Mouse (Mus musculus): ENCODE results near the gene Cdc25a. TPM values are rescaled to one million over a fixed set of nuclear protein-coding genes. Genes with fewer than 3 reads are reported as not detected.
A peak's percentile ranks its signal among the peaks of the same experiment; 100 is the strongest.

The Cdc25a gene
- polyA plus RNA-seq, 1 experiment: 6.1 TPM

DNA sequence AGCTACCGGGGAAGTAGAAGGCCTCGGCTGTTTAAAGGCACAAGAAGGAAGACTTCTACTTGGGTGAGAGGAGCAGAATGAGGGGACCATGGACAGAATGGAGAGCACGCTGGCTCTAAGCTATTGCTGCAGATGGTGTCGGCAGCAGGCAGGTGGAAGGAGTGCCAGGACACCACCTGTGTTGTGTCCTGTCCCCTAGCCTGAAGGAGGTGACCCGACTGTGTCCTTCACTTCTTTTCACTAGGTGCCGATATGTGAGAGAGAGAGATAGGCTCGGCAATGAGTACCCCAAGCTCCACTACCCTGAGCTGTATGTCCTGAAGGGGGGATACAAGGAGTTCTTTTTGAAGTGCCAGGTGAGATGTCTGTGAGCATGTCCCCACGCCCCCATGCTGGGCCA, 16.1 kb downstream of the Cdc25a start:
- no peak for TF ChIP-seq MYOD1 (IDR thresholded peaks at IDR 0.05; ENCODE audit: control insufficient read depth in 1 of 3, insufficient read length in 2 of 3, low read depth in 2 of 3)
- TF ChIP-seq SRF (IDR thresholded peaks at IDR 0.05; ENCODE audit: control insufficient read depth, insufficient read length, low read depth): no peak
- no peak for TF ChIP-seq TCF12 (IDR thresholded peaks at IDR 0.05; ENCODE audit: insufficient read depth, poor library complexity, severe bottlenecking)
- TF ChIP-seq TCF3 (IDR thresholded peaks at IDR 0.05; ENCODE audit: insufficient read length, low read depth): no peak
- TF ChIP-seq E2F4 (IDR thresholded peaks at IDR 0.05; ENCODE audit: insufficient read depth): no peak
- TF ChIP-seq USF1 (IDR thresholded peaks at IDR 0.05; ENCODE audit: low read depth): no peak
- TF ChIP-seq POLR2A (IDR thresholded peaks at IDR 0.05; ENCODE audit: insufficient read length, low read depth): no peak
- no peak for TF ChIP-seq MAX (IDR thresholded peaks at IDR 0.05; ENCODE audit: low read depth)
- no peak for TF ChIP-seq POLR2AphosphoS2 (IDR thresholded peaks at IDR 0.05; ENCODE audit: insufficient read length, low read depth)
- no peak for TF ChIP-seq MYOG (IDR thresholded peaks at IDR 0.05; ENCODE audit: control insufficient read depth in 1 of 3, insufficient read depth in 1 of 3, insufficient read length in 2 of 3, low read depth in 2 of 3)
- no peak for TF ChIP-seq REST (IDR thresholded peaks at IDR 0.05; ENCODE audit: insufficient read depth, insufficient read length)
- TF ChIP-seq CEBPB (IDR thresholded peaks at IDR 0.05; ENCODE audit: insufficient read depth, poor library complexity, severe bottlenecking): no peak
- H3K4me2 ChIP-seq (ENCODE audit: low read depth): no peak overlapping the region
- no peaks in the 10 kb centered on the region for H3K27me3 ChIP-seq (ENCODE audit: control insufficient read depth, insufficient read depth, insufficient read length)
- H3K79me2 ChIP-seq (ENCODE audit: control insufficient read depth, insufficient read depth): no peaks in the 10 kb centered on the region
- H3K36me3 ChIP-seq (ENCODE audit: control insufficient read depth, insufficient read depth): peaks cover 53% of the 10 kb centered on the region
- no peak overlapping the region for H3ac ChIP-seq (ENCODE audit: control insufficient read depth, insufficient read length)
- no peak overlapping the region for H3K4me3 ChIP-seq

- H3K36me3 ChIP-seq (ENCODE audit: control insufficient read depth, insufficient read depth): peaks cover 51% of the 10 kb centered on the region
Measured at GRCm38 (mm10) chr9:109892651-109893250, 17.4 kb downstream of the Cdc25a start.

GRCm38 (mm10) chr9:109894413-109895090, 19.2 kb downstream of the Cdc25a start:
- H3K79me2 ChIP-seq (ENCODE audit: control insufficient read depth, insufficient read depth): no peaks in the 10 kb centered on the region
- no peak overlapping the region for H3ac ChIP-seq (ENCODE audit: control insufficient read depth, insufficient read length)
- H3K27me3 ChIP-seq (ENCODE audit: control insufficient read depth, insufficient read depth, insufficient read length): no peaks in the 10 kb centered on the region
- H3K4me3 ChIP-seq: no peak overlapping the region
- TF ChIP-seq POLR2AphosphoS2 (IDR thresholded peaks at IDR 0.05; ENCODE audit: insufficient read length, low read depth) (peak; percentile 46), MYOD1 (IDR thresholded peaks at IDR 0.05; ENCODE audit: control insufficient read depth in 1 of 3, insufficient read length in 2 of 3, low read depth in 2 of 3) (no peak)
- H3K4me2 ChIP-seq (ENCODE audit: low read depth): peak overlapping the region; percentile 44
- H3K36me3 ChIP-seq (ENCODE audit: control insufficient read depth, insufficient read depth): peaks cover 34% of the 10 kb centered on the region

More at GRCm38 (mm10) chr9:109892651-109893250, 17.4 kb downstream of the Cdc25a start:
- no peak overlapping the region for H3K4me2 ChIP-seq (ENCODE audit: low read depth)
- H3ac ChIP-seq (ENCODE audit: control insufficient read depth, insufficient read length): no peak overlapping the region
- no peaks in the 10 kb centered on the region for H3K79me2 ChIP-seq (ENCODE audit: control insufficient read depth, insufficient read depth)
- no peak overlapping the region for H3K4me3 ChIP-seq
- no peaks in the 10 kb centered on the region for H3K27me3 ChIP-seq (ENCODE audit: control insufficient read depth, insufficient read depth, insufficient read length)
- TF ChIP-seq POLR2AphosphoS2 (IDR thresholded peaks at IDR 0.05; ENCODE audit: insufficient read length, low read depth) (no peak), MAX (IDR thresholded peaks at IDR 0.05; ENCODE audit: low read depth) (no peak), POLR2A (IDR thresholded peaks at IDR 0.05; ENCODE audit: insufficient read length, low read depth) (no peak), MYOD1 (IDR thresholded peaks at IDR 0.05; ENCODE audit: control insufficient read depth in 1 of 3, insufficient read length in 2 of 3, low read depth in 2 of 3) (no peak), USF1 (IDR thresholded peaks at IDR 0.05; ENCODE audit: low read depth) (no peak)

DNA sequence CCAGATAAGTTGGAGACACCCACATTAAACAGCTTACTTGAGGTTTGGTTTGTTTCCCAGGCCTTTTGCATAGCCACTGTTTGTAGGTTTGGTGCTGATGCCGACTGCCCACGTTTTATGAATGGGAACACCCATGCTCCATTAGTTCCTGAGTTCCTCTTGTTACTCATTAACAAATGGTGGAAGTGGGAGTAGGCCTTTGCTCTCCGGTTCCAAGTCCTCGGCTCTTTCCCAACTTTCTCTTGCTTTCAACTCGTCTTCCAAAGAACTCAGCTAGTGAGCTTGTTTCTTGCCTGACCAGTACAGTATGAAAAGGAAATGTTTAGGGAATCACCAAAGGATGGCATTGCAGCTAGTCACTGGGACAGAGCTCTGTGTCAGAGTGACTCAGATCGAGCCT, 20.2 kb downstream of the Cdc25a start:
- H3K4me2 ChIP-seq (ENCODE audit: low read depth): no peak overlapping the region
- no peak overlapping the region for H3K4me3 ChIP-seq
- no peak overlapping the region for H3ac ChIP-seq (ENCODE audit: control insufficient read depth, insufficient read length)
- no peak for TF ChIP-seq CEBPB (IDR thresholded peaks at IDR 0.05; ENCODE audit: insufficient read depth, poor library complexity, severe bottlenecking)
- TF ChIP-seq MYOG (IDR thresholded peaks at IDR 0.05; ENCODE audit: control insufficient read depth in 1 of 3, insufficient read depth in 1 of 3, insufficient read length in 2 of 3, low read depth in 2 of 3): no peak
- TF ChIP-seq POLR2AphosphoS2 (IDR thresholded peaks at IDR 0.05; ENCODE audit: insufficient read length, low read depth): no peak
- H3K79me2 ChIP-seq (ENCODE audit: control insufficient read depth, insufficient read depth): no peaks in the 10 kb centered on the region
- H3K36me3 ChIP-seq (ENCODE audit: control insufficient read depth, insufficient read depth): peaks cover 23% of the 10 kb centered on the region
- no peaks in the 10 kb centered on the region for H3K27me3 ChIP-seq (ENCODE audit: control insufficient read depth, insufficient read depth, insufficient read length)

- Histone ChIP-seq H3K36me3 (ENCODE audit: control insufficient read depth, insufficient read depth) (peaks cover 20% of the 10 kb centered on the region), H3ac (ENCODE audit: control insufficient read depth, insufficient read length) (no peak overlapping the region), H3K27me3 (ENCODE audit: control insufficient read depth, insufficient read depth, insufficient read length) (no peaks in the 10 kb centered on the region), H3K79me2 (ENCODE audit: control insufficient read depth, insufficient read depth) (no peaks in the 10 kb centered on the region), H3K4me3 (no peak overlapping the region), H3K4me2 (ENCODE audit: low read depth) (no peak overlapping the region)
- TF ChIP-seq MYOD1 (IDR thresholded peaks at IDR 0.05; ENCODE audit: control insufficient read depth in 1 of 3, insufficient read length in 2 of 3, low read depth in 2 of 3): peak in 2 of 3 experiments; percentile 37 to 77
- TF ChIP-seq E2F4 (IDR thresholded peaks at IDR 0.05; ENCODE audit: insufficient read depth): no peak
- TF ChIP-seq CEBPB (IDR thresholded peaks at IDR 0.05; ENCODE audit: insufficient read depth, poor library complexity, severe bottlenecking): no peak
- TF ChIP-seq TCF3 (IDR thresholded peaks at IDR 0.05; ENCODE audit: insufficient read length, low read depth): no peak
- no peak for TF ChIP-seq SRF (IDR thresholded peaks at IDR 0.05; ENCODE audit: control insufficient read depth, insufficient read length, low read depth)
- no peak for TF ChIP-seq POLR2A (IDR thresholded peaks at IDR 0.05; ENCODE audit: insufficient read length, low read depth)
- TF ChIP-seq USF1 (IDR thresholded peaks at IDR 0.05; ENCODE audit: low read depth): no peak
- no peak for TF ChIP-seq MAX (IDR thresholded peaks at IDR 0.05; ENCODE audit: low read depth)
- TF ChIP-seq TCF12 (IDR thresholded peaks at IDR 0.05; ENCODE audit: insufficient read depth, poor library complexity, severe bottlenecking): peak; percentile 2
- TF ChIP-seq POLR2AphosphoS2 (IDR thresholded peaks at IDR 0.05; ENCODE audit: insufficient read length, low read depth): no peak
- no peak for TF ChIP-seq REST (IDR thresholded peaks at IDR 0.05; ENCODE audit: insufficient read depth, insufficient read length)
- TF ChIP-seq MYOG (IDR thresholded peaks at IDR 0.05; ENCODE audit: control insufficient read depth in 1 of 3, insufficient read depth in 1 of 3, insufficient read length in 2 of 3, low read depth in 2 of 3): peak in 1 of 3 experiments; percentile 71
Measured at GRCm38 (mm10) chr9:109896253-109897150, 21.1 kb downstream of the Cdc25a start.
